ENCODE assay signal across 19 mouse cellular contexts in genomic region chr6:87085026-87085425, GRCm38 (mm10). TPM values are rescaled to one million over a fixed set of nuclear protein-coding genes. Genes with fewer than 3 reads are reported as not detected.
DNase-seq lines count a peak whose midpoint lies in the region; ATAC-seq lines count a peak whose summit lies in the region.
"Had no signal": no experiment of that assay in that cellular context is flagged by ENCODE, and none has a peak within 500 bp of the region (broad histone marks: within the 10 kb centered on the region; RNA-seq: fewer than 3 reads in every experiment).

No protein-coding gene starts in this region.

- no peak overlapping the region for H3K4me2 ChIP-seq in embryonic facial prominence, embryonic 11.5 days (ENCODE audit: low read depth, low read length)
- no peak overlapping the region for H3K4me2 ChIP-seq in liver, embryonic 11.5 days
- H3K4me2 ChIP-seq: hindbrain, embryonic 15.5 days; limb, embryonic 13.5 days had no signal

- no peak overlapping the region for H3K27ac ChIP-seq in embryonic facial prominence, embryonic 11.5 days (replicated peaks; ENCODE audit: low read depth, low read length)
- no peak overlapping the region for H3K27ac ChIP-seq in embryonic facial prominence, embryonic 10.5 days (replicated peaks)
- H3K27ac ChIP-seq in liver, embryonic 11.5 days (ENCODE audit: low read depth, low read length) = no peak overlapping the region
- H3K27ac ChIP-seq: heart, adult 2 months; hindbrain, embryonic 15.5 days; limb, embryonic 13.5 days had no signal

- no peak for ATAC-seq in embryonic facial prominence, embryonic 11.5 days (replicated peaks; ENCODE audit: insufficient number of reproducible peaks, low FRiP score, low TSS enrichment, low read depth)
- peak; percentile 90 for ATAC-seq in liver, embryonic 11.5 days (replicated peaks; ENCODE audit: low FRiP score)
- peak; percentile 87 for ATAC-seq in megakaryocyte, adult 5-6 weeks (ENCODE audit: poor library complexity, severe bottlenecking)
- ATAC-seq: midbrain, embryonic 16.5 days had no signal

- H3K4me3 ChIP-seq in embryonic facial prominence, embryonic 11.5 days (ENCODE audit: low read depth, low read length) = no peak overlapping the region
- no peak overlapping the region for H3K4me3 ChIP-seq in embryonic facial prominence, embryonic 10.5 days
- no peak overlapping the region for H3K4me3 ChIP-seq in liver, embryonic 11.5 days (ENCODE audit: low read depth, low read length)
- H3K4me3 ChIP-seq: heart, adult 2 months; hindbrain, embryonic 15.5 days; limb, embryonic 13.5 days had no signal

- 85% methylated on average over 6 of the region's 6 CpGs for WGBS in embryonic facial prominence, embryonic 11.5 days
- 81% methylated on average over 6 of the region's 6 CpGs for WGBS in embryonic facial prominence, embryonic 10.5 days
- 27% methylated on average over 6 of the region's 6 CpGs for WGBS in liver, embryonic 11.5 days

- peak; percentile 16 for DNase-seq in embryonic facial prominence, embryonic 11.5 days (ENCODE audit: low spot score)
- no peak for DNase-seq in embryonic facial prominence, embryonic 10.5 days (ENCODE audit: low spot score)
- DNase-seq in c-Kit-positive CD71-positive TER-119-negative erythroid progenitor cells, embryonic 14.5 days (ENCODE audit: low read depth) = peak; percentile 73
- peak; percentile 36 for DNase-seq in liver, embryonic 11.5 days (ENCODE audit: low spot score)
- no peak for DNase-seq in layer of hippocampus, postnatal 25 days (ENCODE audit: extremely low spot score in 1 of 2, low spot score in 1 of 2)
- no peak for DNase-seq in frontal cortex, postnatal 10 days (ENCODE audit: low spot score in 2 of 2)
- no peak for DNase-seq in gastrocnemius, adult 18-20 months (ENCODE audit: low spot score)
- DNase-seq: adrenal gland, postnatal 14 days; cerebellum, adult 9-10 months; heart, adult 2 months; kidney, adult 8-10 months; kidney, postnatal 25 days; thymus, adult 18-20 months had no signal

- H3K27me3 ChIP-seq in embryonic facial prominence, embryonic 11.5 days (ENCODE audit: control insufficient read depth, insufficient read depth, low read length) = no peaks in the 10 kb centered on the region
- no peaks in the 10 kb centered on the region for H3K27me3 ChIP-seq in embryonic facial prominence, embryonic 10.5 days (replicated peaks; ENCODE audit: low read depth, poor library complexity, severe bottlenecking)
- H3K27me3 ChIP-seq in liver, embryonic 11.5 days (replicated peaks; ENCODE audit: control insufficient read depth, insufficient read depth, low read length) = no peaks in the 10 kb centered on the region
- H3K27me3 ChIP-seq: hindbrain, embryonic 15.5 days; limb, embryonic 13.5 days had no signal

- no peak overlapping the region for H3K9ac ChIP-seq in embryonic facial prominence, embryonic 11.5 days (replicated peaks; ENCODE audit: low read length)
- H3K9ac ChIP-seq in liver, embryonic 11.5 days (ENCODE audit: low read depth, low read length) = no peak overlapping the region
- H3K9ac ChIP-seq: hindbrain, embryonic 15.5 days; limb, embryonic 13.5 days had no signal

- H3K4me1 ChIP-seq in embryonic facial prominence, embryonic 11.5 days (ENCODE audit: control insufficient read depth, insufficient read depth, low read length) = no peaks in the 10 kb centered on the region
- H3K4me1 ChIP-seq in embryonic facial prominence, embryonic 10.5 days = peaks cover 1% of the 10 kb centered on the region; the same call in 1 of the 2 replicates
- peaks cover 10% of the 10 kb centered on the region for H3K4me1 ChIP-seq in liver, embryonic 11.5 days (replicated peaks; ENCODE audit: control insufficient read depth, insufficient read depth, low read length)
- H3K4me1 ChIP-seq: hindbrain, embryonic 15.5 days; limb, embryonic 13.5 days had no signal

- H3K9me3 ChIP-seq in embryonic facial prominence, embryonic 11.5 days (replicated peaks; ENCODE audit: control insufficient read depth, low read length) = no peaks in the 10 kb centered on the region
- H3K9me3 ChIP-seq in embryonic facial prominence, embryonic 10.5 days = no peaks in the 10 kb centered on the region
- H3K9me3 ChIP-seq in liver, embryonic 11.5 days (ENCODE audit: control insufficient read depth, low read length) = no peaks in the 10 kb centered on the region
- H3K9me3 ChIP-seq: hindbrain, embryonic 15.5 days; limb, embryonic 13.5 days had no signal

- H3K36me3 ChIP-seq in embryonic facial prominence, embryonic 11.5 days (replicated peaks; ENCODE audit: control insufficient read depth, insufficient read depth, low read depth, low read length) = peaks cover 6% of the 10 kb centered on the region
- peaks cover 100% of the 10 kb centered on the region for H3K36me3 ChIP-seq in embryonic facial prominence, embryonic 10.5 days (replicated peaks)
- peaks cover 23% of the 10 kb centered on the region; the same call in 1 of the 2 replicates for H3K36me3 ChIP-seq in liver, embryonic 11.5 days (ENCODE audit: control insufficient read depth, insufficient read depth, low read length)

RNA-seq across cellular contexts. Expression of gene D6Ertd527e, which starts 19.5 kb away (rescaled TPM):
- polyA plus RNA-seq in embryonic facial prominence, embryonic 11.5 days (2014; fragmentation: Nextera tagmentation; extraction: Ambion mirVana) = 0.32 and 0.33 TPM in 2 replicates
- 0.12 TPM in 1 of 2 replicates, not detected in the other for polyA plus RNA-seq in embryonic facial prominence, embryonic 10.5 days (2016; fragmentation: Nextera tagmentation; extraction: Ambion mirVana)
- 0.19 and 0.43 TPM in 2 replicates for polyA plus RNA-seq in liver, embryonic 11.5 days (2014; fragmentation: Nextera tagmentation; extraction: Ambion mirVana)
- 0.07 TPM in 1 of 2 replicates, not detected in the other for total RNA-seq in megakaryocyte, adult 5-6 weeks (2015)
- 0.12 and 0.22 TPM in 2 replicates for total RNA-seq in megakaryocyte, adult 5-6 weeks (2017)
- total RNA-seq in layer of hippocampus, postnatal 25 days (2021) = not detected
- total RNA-seq in gastrocnemius, adult 18-20 months (2021) = not detected
- total RNA-seq: adrenal gland, postnatal 14 days; heart, adult 2 months; layer of hippocampus, postnatal 10 days; left cerebral cortex, postnatal 10 days had no signal

RNA-seq across cellular contexts. Expression of gene Gfpt1, which starts 42.4 kb away (rescaled TPM):
- polyA plus RNA-seq in embryonic facial prominence, embryonic 11.5 days (2014; fragmentation: Nextera tagmentation; extraction: Ambion mirVana) = 16.2 and 20.0 TPM in 2 replicates
- 17.0 and 17.5 TPM in 2 replicates for polyA plus RNA-seq in embryonic facial prominence, embryonic 10.5 days (2016; fragmentation: Nextera tagmentation; extraction: Ambion mirVana)
- 15.8 and 18.3 TPM in 2 replicates for polyA plus RNA-seq in liver, embryonic 11.5 days (2014; fragmentation: Nextera tagmentation; extraction: Ambion mirVana)
- total RNA-seq in megakaryocyte, adult 5-6 weeks (2015) = 21.9 and 22.1 TPM in 2 replicates
- total RNA-seq in megakaryocyte, adult 5-6 weeks (2017) = 16.4 and 25.2 TPM in 2 replicates
- 10 to 100 TPM; 50.0 to 51.7 TPM for total RNA-seq in layer of hippocampus, postnatal 25 days (2021)
- total RNA-seq in gastrocnemius, adult 18-20 months (2021) = 10 to 100 TPM; 32.3 to 32.7 TPM

Comparison
In these comparisons a context has a peak if more than half of its experiments do, and no peak if none do; other contexts are left out.
1. DNase-seq: peak in embryonic facial prominence, embryonic 11.5 days (single experiment), c-Kit-positive CD71-positive TER-119-negative erythroid progenitor cells, embryonic 14.5 days (single experiment) and liver, embryonic 11.5 days (single experiment); none in embryonic facial prominence, embryonic 10.5 days (single experiment), layer of hippocampus, postnatal 25 days (0 of 2), frontal cortex, postnatal 10 days (0 of 2) and gastrocnemius, adult 18-20 months (single experiment).